Mouse (Mus musculus) cerebellum, adult 9-10 months (tissue): ENCODE results near the gene Acvr2b.
"Not testable (repeated sequence)": the region's sequence is repeated elsewhere in the genome, so short reads cannot be mapped to it uniquely, and the experiment has no call there.

Experiments used
- DNase-seq: peaks from one replicate; pipeline ENCODE4 v3.0.0; 2022

Acvr2b gene

DNA sequence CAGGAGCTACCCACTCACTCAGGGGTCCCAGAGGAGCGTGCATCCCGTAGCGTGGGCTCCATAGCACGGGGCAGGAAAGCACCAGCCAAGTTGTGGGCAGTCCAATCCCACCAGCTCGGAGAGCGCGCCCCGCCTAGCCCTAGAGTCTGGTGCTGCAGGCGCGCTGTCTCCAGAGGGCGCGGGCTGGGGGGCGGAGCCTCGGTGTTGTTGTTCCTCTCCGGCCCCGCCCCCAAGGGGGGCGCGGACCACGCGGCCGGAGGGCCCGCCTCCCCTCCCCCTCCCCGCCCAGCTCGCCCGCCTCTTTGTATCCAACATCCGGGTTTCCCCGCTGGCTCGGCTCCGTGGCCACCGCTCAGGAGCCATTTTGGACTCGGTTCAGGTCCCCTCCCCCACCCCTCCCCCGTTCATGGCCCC, at the start of gene Acvr2b:
Gene Acvr2b, plus strand, starts transcription at position 318 of the 414 bp plus-strand sequence.
- peak; percentile 91 for DNase-seq

DNA sequence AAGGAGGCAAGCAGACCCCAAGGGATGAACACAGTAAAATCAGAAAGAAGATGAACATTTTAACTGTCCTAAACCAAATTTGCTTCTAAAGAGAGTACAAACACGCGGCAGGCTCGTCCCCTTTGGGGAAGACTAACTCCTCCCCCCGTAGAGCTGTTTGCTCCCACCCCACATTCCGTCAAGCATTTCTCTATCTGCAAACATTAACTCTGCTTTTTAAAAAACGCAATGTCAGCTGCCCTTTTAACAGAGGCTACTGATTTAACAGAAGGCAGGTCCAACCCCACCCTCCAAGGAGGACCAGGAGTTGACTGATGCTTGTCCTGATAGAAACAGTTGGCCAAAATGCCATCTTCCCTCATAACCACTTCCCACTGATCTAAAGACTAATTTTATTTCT, 48.0 kb upstream of the Acvr2b start:
- no peak for DNase-seq

DNA sequence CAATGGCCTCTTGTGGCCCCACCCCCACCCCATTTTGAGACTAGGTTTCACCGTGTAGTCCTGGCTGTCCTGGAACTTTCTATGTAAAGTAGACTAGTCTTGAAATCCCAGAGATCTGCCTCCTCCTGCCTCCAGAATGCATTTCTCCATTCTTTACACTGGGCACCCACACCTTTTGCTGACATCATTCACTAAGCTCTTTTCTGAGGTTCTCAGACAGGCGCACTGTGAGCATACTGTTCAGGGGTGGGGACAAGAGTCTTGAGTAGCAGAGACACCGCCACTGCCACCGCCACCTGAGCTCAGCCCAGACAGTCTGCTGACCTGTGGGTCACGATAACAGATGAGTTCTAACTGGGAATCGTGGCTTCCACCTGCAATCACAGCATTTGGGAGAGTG, 46.0 kb upstream of the Acvr2b start:
- DNase-seq: no peak

DNA sequence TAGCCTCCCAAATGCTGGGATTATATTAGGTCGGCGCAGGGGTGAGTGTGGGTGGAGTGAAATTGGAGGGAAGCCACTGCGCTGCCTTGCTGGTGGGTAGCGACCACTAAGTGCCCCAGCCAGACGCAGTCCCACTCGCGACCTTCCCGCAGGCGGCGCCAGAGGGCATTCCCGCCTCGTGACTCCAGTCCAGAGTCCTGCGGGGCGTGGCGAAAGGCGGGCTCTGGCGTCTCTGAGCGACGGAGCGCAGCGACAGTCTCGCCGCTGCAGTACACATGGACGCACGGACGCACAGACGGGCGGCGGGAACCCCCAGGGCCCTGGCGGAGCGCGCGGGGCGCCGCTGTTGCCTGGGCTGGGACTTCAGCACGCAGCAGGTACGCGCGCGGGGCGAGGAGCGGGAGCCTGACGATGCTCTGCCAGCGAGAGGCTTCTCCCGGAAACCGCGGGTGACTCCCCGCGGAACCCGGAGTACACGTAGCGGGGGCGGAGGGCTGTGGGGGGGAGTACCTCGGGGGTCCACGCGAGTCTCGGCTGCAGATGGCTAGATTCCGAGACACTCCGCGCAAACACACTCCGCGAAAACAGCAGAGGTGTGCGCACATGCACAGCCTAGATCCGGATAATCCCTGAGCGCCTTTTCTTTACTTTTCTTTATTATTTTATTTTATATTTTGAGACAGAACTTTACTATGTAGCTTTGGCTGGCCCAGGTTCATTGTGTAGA, 44.4 kb upstream of the Acvr2b start, which contains the start of gene Xylb:
Gene Xylb, plus strand, starts transcription at position 51 of the 727 bp plus-strand sequence.
- peak; percentile 92 for DNase-seq

DNA sequence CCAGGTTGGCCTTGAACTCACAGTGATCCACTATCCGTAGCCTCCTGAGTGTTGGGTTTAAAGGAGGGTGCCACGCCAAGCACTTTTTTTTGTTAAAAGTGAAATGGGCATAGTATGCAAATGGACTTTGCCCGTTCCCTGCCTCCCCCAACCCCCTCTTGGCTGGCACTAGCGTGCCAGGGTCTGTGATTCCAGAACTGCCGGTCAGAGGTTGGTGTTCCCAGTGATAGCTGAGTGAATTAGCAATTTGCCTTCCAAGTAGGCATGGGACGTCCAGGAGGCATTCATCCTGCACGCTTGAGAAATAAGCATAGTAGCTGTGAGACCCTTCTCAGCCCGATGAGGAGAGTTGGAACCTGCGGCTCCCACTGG, 43.9 kb upstream of the Acvr2b start:
- no peak for DNase-seq

DNA sequence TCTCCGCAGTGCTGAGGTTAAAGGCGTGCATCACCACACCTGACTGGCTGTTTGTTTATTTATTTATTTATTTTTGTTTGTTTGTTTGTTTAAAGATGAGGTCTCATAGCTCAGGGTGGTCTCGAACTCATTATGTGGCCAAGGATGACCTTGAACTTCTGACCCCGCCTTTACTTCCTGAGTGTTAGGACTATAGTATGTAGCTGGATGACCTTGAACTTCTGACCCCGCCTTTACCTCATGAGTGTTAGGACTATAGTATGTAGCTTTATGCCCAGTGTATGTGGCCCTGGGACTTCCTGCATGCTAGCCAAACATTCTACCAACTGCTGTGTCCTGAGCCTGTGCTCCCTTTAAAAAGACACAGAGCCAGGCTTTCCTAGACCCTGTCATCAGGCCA, 40.5 kb upstream of the Acvr2b start:
- no peak for DNase-seq

DNA sequence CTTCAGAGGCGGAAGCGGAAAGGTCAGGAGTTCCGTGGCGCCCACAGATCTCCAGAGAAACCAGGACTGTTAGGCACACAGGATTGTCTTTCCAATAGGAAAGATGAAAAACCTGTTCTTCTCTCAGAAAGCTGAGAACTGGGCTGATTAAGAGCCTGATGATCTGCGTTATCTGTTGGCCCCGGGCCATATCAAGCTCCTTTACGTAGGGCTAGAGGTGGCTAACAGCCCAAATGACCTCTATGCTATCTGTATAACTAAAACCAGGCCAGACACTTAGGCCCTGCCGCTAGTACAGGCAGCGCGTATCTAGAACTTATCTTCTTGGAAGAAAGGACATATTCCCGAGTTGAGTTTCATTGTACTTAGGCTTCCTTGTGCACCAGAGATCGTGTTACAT, 38.7 kb upstream of the Acvr2b start:
- DNase-seq: no peak

DNA sequence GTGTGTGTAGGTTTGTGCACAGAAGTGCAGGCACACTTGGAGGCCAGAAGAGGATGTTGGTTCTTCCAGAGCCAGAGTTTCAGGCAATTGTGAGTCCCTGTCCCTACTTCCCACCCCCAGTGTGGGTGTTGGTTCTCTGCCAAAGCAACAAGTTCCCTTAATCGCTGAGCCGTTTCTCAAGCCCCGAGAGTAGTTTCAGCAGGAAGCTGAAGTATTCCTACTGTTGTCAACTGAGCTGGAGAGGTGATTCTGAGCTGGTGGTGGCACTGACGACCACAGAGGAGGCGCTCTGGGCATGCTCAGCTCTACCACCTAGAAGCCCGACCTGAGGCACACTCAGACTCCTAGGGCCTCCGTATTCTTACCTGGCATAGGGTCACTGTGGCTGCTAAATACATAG, 36.6 kb upstream of the Acvr2b start, which contains the start of gene Slc22a14:
Gene Slc22a14, minus strand, starts transcription at position 270 of the 400 bp plus-strand sequence.
- no peak for DNase-seq

DNA sequence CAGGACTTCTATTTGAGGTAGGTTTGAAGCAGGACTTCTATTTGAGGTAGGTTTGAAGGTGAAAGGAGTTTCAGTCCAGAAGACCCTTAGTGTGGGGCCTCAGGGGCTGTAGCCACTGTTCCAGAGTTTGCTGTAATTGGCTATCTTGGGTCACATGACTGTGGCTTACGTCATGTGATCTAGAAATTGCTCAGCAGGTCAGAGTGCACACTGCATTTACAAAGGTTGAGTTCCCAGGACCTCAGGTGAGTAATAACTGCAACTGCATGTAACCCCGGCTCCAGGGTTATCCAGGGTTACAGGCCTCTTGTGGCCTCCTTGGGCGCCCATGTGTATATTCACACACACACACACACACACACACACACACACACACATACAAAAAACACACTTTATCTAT, 33.6 kb upstream of the Acvr2b start:
- DNase-seq: no peak

DNA sequence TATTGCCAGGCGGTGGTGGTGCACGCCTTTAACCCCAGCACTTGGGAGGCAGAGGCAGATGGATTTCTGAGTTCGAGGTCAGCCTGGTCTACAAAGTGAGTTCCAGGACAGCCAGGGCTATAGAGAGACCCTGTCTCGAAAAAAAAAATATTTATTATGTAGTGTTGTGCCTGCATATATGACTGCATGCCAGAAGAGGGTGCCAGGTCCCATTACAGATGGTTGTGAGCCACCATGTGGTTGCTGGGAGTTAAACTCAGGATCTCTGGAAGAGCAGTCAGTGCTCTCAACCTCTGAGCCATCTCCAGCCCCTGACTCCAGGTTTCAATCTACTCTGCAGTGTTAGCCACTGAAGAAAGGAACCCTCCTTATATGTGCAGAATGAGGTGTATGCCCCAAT, 31.1 kb upstream of the Acvr2b start:
- DNase-seq: not testable (repeated sequence)

DNA sequence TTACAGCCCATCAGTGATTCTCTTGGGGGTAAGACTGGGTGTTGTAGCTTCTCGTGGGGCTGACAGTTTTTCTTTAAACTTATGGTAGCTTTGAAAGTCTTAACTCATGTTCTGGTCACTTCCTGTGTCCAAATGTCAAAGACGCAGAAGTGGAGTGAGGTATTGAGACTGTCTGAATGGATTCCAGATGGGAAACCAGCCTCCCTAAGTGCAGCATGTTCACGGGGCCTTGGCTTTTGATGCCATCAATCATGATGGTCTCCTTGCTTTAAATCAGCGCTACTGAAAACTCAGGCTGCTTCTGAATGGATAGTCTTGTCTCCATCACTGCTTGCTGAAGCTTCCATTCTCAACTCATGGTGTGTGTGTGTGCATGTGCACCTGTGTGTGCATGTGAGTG, 30.7 kb upstream of the Acvr2b start:
- DNase-seq: no peak

DNA sequence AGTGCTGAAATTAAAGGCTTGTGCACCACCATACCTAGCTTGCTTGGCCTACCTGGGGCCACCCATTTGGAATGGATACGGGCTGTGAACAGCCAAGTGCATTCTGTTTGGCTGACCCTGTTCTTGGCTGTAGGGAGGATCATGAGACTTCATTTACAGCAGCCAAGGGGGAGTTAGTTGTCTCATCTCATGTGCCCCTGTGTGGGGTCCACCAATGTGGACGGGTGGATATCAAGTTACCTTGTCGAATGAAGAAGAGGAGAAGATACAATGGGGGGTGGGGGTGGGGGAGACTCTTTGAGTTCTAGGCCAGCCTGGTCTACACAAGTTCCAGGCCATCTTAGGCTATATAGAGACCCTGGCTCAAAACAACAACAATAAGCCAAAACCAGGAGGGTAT, 26.9 kb upstream of the Acvr2b start:
- DNase-seq: no peak

DNA sequence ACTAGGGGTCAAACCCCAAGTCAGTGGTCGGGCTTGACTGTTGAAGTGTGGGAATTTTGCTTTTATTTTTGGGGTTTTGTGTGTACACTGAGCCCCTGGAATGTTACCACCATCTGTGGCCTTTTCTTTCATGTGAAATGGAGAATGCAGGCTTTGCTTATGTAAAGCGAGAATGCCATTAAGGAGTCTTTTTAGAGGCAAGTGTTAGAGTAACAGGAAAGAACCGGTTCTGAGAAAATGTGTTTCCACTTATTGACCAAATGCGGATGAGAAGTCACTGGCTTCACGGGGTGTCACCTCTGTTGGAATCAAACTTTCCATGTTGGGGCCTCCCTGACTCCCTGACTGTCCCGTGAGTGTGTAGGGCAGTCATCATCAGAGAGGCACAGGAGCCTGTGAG, 26.4 kb upstream of the Acvr2b start:
- no peak for DNase-seq

DNA sequence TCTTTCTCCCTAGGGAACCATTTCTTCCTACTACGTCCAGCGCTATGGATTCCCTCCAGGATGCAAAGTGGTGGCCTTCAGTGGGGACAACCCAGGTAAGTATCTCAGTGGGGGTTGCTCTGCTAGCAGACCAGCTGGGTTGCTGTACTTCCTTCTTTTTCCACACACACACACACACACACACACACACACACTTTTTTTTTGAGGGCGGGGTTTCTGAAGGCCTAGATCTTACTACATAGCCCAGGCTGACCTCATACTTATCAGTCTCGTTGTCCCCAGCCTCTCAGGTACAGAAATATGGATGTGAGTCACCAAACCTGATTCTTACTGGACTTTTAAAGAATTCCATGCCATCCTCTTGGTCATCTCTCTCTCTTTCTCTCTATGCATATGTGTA, 23.7 kb upstream of the Acvr2b start:
- DNase-seq: no peak

DNA sequence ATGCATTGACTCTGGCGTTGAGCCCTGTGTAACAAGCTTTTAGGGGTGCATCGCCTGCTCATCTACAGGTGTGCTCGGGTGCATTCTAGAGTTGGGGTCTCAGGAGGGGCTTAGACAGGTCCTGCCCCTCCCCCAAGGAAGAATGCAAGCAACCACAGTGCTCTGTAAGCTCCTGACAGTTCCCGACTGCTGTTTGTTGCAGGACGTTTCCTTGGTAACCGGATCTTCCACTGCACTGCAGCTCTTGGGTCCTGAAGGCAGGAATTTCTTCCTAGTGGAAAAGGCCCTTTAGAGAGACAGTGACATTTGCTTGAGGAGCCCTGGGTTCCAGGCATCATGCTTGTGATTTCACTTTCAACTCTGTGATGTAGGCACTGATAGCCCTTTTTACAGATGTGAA, 19.3 kb upstream of the Acvr2b start:
- no peak for DNase-seq

DNA sequence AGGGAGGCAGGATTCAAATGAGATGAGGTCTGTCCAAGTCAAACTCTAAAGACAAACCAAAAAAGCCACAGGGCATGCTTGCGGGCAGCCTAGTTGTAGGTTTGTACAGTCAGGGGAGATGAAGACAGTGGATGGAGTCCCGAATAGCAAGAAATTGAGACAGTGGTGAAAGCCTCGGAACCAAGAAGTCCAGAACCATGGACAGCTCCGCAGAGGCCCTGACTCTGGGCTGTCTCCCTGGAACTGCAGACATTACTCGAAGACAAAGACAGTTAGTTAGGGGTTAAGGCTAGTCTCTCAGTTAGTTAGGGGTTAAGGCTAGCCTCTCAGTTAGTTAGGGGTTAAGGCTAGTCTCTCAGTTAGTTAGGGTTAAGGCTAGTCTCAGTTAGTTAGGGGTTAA, 13.0 kb upstream of the Acvr2b start:
- DNase-seq: no peak

DNA sequence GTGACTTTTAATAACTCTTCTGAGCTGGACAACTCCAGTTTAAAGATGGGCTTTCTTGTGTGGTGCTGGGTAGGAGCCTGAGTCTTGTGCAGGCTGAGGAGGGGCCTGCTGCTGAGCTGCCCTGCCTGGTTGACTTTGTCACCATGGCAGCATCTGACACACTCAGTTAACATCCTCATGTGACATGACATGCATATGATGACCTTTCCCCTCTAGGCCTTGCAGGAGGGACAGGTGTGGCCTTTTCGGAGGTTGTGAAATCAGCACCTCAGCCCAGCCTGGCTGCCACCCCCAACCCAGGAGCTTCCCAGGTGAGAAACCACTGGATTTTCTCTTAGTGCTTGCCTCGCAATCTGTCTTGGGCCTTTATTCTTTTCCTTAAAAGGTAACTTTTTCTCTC, 11.7 kb upstream of the Acvr2b start:
- no peak for DNase-seq

DNA sequence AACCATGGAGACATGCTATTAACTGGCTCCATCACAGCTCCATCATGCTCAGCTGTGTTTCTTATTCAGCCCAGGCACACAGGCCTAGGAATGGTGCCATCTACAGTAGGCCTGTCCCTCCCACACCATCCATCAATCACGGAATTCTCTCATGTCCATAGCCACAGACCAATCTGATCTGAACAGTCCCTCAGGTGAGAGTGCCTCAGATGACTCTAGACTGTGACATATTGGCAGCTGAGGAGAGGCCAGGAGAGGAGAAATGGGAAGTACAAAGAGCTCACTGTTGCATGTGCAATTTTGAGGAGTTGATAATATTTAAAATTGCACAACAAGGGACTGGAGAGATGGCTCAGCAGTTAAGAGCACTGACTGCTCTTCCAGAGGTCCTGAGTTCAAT, 7.1 kb upstream of the Acvr2b start:
- DNase-seq: no peak

DNA sequence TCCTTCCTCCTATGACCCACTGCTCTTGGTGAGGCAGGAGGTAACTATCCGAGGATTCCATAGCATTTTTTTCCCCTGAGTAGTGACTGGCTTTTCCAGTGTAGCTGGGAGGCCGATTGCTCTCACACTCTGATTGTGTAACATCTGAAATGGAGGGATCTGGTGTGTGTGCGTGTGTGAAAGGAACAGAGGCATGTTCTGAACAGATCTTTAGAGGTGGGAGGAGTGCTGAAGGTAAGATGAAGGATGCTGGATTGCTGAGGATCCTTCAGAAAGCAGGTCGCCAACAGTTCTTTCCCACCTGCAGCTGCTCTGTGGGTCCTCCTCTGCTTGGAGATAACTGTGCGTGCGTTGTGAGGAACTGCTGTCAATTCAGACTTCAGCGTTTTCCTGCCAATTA, 567 bp upstream of the Acvr2b start:
- DNase-seq: no peak

DNA sequence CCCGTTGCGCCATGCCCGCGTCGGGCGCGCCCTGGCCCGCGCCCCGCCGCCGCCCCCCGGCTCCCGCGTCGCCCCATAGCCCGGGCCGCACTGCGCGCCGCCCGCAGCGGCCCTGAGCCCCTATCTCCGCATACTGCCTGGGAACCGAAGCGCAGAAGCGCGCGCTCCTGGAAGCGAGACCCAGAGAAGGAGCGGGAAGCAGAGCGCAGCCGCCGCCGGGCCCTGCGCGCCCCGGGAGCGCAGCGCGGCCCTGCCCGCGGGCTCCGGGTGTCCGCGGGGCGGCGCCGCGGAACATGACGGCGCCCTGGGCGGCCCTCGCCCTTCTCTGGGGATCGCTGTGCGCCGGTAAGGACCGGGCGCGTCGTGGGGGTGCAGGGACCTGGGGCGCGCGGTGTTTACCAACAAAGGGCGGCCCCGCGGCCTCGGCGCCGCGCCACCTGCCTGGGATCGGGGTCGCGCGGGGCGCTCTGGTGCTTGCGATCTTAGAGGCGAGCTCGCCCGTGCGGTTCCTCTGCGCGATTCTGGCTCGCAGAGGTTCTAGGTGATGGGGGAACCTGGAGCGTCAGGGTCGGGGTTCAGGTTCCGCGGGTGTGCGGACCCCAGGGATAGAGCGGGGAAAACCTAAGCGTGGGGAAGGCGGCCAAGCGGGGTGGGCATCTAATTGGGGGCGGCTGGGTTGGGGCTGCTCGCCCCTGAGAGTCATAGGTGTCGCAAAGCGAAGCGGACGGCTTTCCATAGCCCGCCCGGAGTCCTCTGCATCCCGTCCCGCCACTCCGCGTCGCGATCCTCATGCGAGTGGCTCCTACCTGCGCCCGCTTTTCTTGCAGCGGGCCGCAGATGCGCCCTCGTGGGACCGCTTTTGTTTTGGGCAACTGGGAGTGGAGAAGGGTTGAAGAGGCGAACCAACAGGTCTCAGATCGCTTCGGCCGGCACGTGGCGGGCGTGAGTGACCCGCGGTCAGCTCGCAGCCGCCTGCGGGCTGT, 626 bp downstream of the Acvr2b start:
- DNase-seq: peak; percentile 59

DNA sequence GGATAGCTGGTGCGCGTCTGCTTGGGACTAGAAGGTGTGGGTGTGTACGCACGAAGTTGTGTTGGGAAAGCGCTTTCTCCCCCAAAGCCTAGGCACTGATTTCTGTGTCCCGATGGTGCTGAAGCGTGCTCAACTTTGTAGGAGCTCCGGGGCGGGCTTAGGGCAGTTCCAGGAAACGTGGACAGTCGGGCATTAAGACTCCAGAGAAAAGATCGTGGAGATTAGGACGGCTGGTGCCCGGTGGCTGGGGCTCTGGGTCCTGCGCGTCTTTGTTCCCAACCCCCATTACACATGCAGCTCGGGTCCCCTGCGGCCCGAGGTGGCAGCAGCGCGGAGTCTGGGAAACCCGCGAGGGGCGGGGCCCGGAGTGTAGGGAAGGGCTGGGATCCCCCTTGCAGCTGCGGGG, 1.3 kb downstream of the Acvr2b start:
- peak; percentile 49 for DNase-seq

DNA sequence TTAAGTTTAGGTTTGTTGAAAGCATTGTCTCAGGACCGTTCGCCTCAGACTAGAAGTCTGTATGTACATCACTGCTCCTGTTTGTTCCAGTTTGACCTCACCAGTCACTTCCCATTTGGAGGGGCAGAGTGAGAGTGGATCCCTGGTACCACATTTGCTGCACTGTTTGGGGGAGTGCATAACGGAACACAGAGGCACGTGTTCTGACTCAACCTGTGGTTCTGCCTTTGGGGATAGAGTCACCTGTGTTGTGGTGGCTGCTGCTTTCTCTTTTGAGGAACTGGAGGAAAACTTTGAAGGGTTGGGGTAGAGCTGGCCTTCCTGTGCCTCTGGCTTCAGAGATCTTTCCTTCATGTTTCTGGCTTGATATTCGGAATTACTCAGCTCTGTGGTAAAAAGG, 2.2 kb downstream of the Acvr2b start:
- DNase-seq: no peak

DNA sequence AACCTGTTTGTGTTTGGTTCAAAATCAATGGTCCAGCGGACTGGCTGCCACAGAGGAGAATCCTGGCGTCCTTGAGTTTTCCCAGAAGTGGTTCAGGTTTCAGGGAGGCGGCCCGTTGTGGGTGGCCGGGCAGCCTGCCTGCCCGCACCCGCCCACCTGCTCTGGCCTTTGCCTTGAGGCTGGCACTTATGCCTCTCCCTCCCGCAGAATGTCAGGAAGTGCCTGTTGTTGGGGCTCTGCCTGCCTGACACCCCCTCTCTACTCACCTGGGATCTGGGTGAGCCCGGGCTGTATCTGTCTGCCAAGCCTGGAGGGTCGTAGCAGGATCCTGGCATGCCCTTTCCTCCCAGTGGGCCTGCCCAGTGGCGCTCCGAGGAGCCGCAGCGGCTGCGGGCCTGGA, 6.0 kb downstream of the Acvr2b start:
- DNase-seq: no peak
